Mouse (Mus musculus): ENCODE data around the gene Tnrc6a. TPM values are rescaled to one million over a fixed set of nuclear protein-coding genes. Genes with fewer than 3 reads are reported as not detected.

Tnrc6a gene
- total and polyA plus RNA-seq, 3 experiments = 16.3 to 62.0 (median 20.1) TPM

GRCm38 (mm10) chr7:123214365-123215075 is 90.8 kb downstream of the Tnrc6a start, which contains the start of gene Slc5a11:
Gene Slc5a11, plus strand, starts transcription at chr7:123214780.
- dilution Hi-C loops (cut with MboI; ENCODE audit: extremely low pct_ligation_motif_present, extremely low pct_unique_long_range_greater_than_20kb, low sequenced_read_pairs) (no loop called here), in situ Hi-C loops (cut with MboI; ENCODE audit: low pct_ligation_motif_present, low pct_unique_long_range_greater_than_20kb, low sequenced_read_pairs) (no loop called here)
- Histone ChIP-seq H3K79me2 (replicated peaks; ENCODE audit: control insufficient read depth, extremely low read depth, insufficient read depth, poor library complexity, severe bottlenecking) (no peaks in the 10 kb centered on the region), H3K9ac (ENCODE audit: insufficient read depth, low read depth) (no peak within 1 kb of the TSS), H3K27me3 (replicated peaks) (peaks cover 21% of the 10 kb centered on the region), H3K27ac (ENCODE audit: insufficient read depth, low read depth) (no peak within 1 kb of the TSS), H3K4me3 (replicated peaks in 1 of 3; ENCODE audit: low read depth in 2 of 3, low read length in 2 of 3, poor library complexity in 1 of 3) (no peak within 1 kb of the TSS), H3K4me2 (ENCODE audit: insufficient read depth, low read depth, poor library complexity, severe bottlenecking) (no peak within 1 kb of the TSS), H3K9me3 (replicated peaks; ENCODE audit: low read length) (no peaks in the 10 kb centered on the region), H3K36me3 (replicated peaks in 1 of 2; ENCODE audit: control insufficient read depth in 1 of 2, insufficient read depth in 1 of 2, low read length in 1 of 2) (no peaks in the 10 kb centered on the region), H3K4me1 (ENCODE audit: control insufficient read depth in 1 of 2, insufficient read depth in 2 of 2) (peaks cover 0 to 7% of the 10 kb centered on the region in 2 experiments; a peak in 2 of 4 replicates)
- no peak for TF ChIP-seq CTCF (conservative IDR thresholded peaks at IDR 0.05 in 1 of 2, IDR thresholded peaks at IDR 0.05 in 1 of 2; ENCODE audit: low read depth in 2 of 2, low read length in 2 of 2)
- no peak for TF ChIP-seq SMC3 (IDR thresholded peaks at IDR 0.05; ENCODE audit: low read depth, low read length)
- TF ChIP-seq MEF2A (IDR thresholded peaks at IDR 0.05; ENCODE audit: borderline replicate concordance, low read depth, low read length) = no peak
- no peak for TF ChIP-seq KAT2A (IDR thresholded peaks at IDR 0.05; ENCODE audit: insufficient replicate concordance, low read length)
- no peak for TF ChIP-seq USF1 (IDR thresholded peaks at IDR 0.05; ENCODE audit: low read depth, low read length)
- no peak for TF ChIP-seq TBP (conservative IDR thresholded peaks at IDR 0.05; ENCODE audit: low read depth, low read length)
- no peak for TF ChIP-seq NELFE (IDR thresholded peaks at IDR 0.05; ENCODE audit: low read depth, low read length)
- no peak for TF ChIP-seq CHD1 (IDR thresholded peaks at IDR 0.05; ENCODE audit: low read depth, low read length)
- no peak for TF ChIP-seq RAD21 (IDR thresholded peaks at IDR 0.05; ENCODE audit: low read depth, low read length)
- no peak for TF ChIP-seq MAZ (IDR thresholded peaks at IDR 0.05; ENCODE audit: low read depth, low read length)
- no peak for TF ChIP-seq POLR2AphosphoS2 (IDR thresholded peaks at IDR 0.05; ENCODE audit: low read depth, low read length)
- TF ChIP-seq CHD2 (IDR thresholded peaks at IDR 0.05; ENCODE audit: low read length) = no peak
- no peak for TF ChIP-seq E2F4 (IDR thresholded peaks at IDR 0.05; ENCODE audit: insufficient replicate concordance, low read depth, low read length)
- TF ChIP-seq ETS1 (conservative IDR thresholded peaks at IDR 0.05; ENCODE audit: low read depth, low read length) = no peak
- DNase-seq (ENCODE audit: extremely low read depth) = no peak

GRCm38 (mm10) chr7:123215138-123215537 is 91.5 kb downstream of the Tnrc6a start:
- TF ChIP-seq POLR2AphosphoS2 (IDR thresholded peaks at IDR 0.05; ENCODE audit: low read depth, low read length) (no peak), HCFC1 (IDR thresholded peaks at IDR 0.05; ENCODE audit: low read depth, low read length) (no peak), BHLHE40 (IDR thresholded peaks at IDR 0.05; ENCODE audit: low read depth, low read length) (no peak), KAT2A (IDR thresholded peaks at IDR 0.05; ENCODE audit: insufficient replicate concordance, low read length) (no peak), IRF4 (IDR thresholded peaks at IDR 0.05; ENCODE audit: low read depth, low read length) (no peak), EP300 (IDR thresholded peaks at IDR 0.05; ENCODE audit: low read length) (no peak), CHD2 (IDR thresholded peaks at IDR 0.05; ENCODE audit: low read length) (no peak), TBP (conservative IDR thresholded peaks at IDR 0.05; ENCODE audit: low read depth, low read length) (no peak), MAX (IDR thresholded peaks at IDR 0.05; ENCODE audit: low read length) (no peak), ZNF384 (IDR thresholded peaks at IDR 0.05; ENCODE audit: low read depth, low read length) (no peak)
- Histone ChIP-seq H3K9me3 (replicated peaks; ENCODE audit: low read length) (no peaks in the 10 kb centered on the region), H3K27ac (ENCODE audit: insufficient read depth, low read depth) (no peak overlapping the region), H3K4me3 (replicated peaks in 1 of 3; ENCODE audit: low read depth in 2 of 3, low read length in 2 of 3, poor library complexity in 1 of 3) (no peak overlapping the region), H3K36me3 (replicated peaks in 1 of 2; ENCODE audit: control insufficient read depth in 1 of 2, insufficient read depth in 1 of 2, low read length in 1 of 2) (no peaks in the 10 kb centered on the region), H3K9ac (ENCODE audit: insufficient read depth, low read depth) (no peak overlapping the region), H3K4me2 (ENCODE audit: insufficient read depth, low read depth, poor library complexity, severe bottlenecking) (no peak overlapping the region), H3K27me3 (replicated peaks) (peaks cover 21% of the 10 kb centered on the region), H3K4me1 (ENCODE audit: control insufficient read depth in 1 of 2, insufficient read depth in 2 of 2) (peaks cover 0 to 7% of the 10 kb centered on the region in 2 experiments; a peak in 2 of 4 replicates), H3K79me2 (replicated peaks; ENCODE audit: control insufficient read depth, extremely low read depth, insufficient read depth, poor library complexity, severe bottlenecking) (no peaks in the 10 kb centered on the region)
- in situ Hi-C loops (cut with MboI; ENCODE audit: low pct_ligation_motif_present, low pct_unique_long_range_greater_than_20kb, low sequenced_read_pairs) (no loop called here), dilution Hi-C loops (cut with MboI; ENCODE audit: extremely low pct_ligation_motif_present, extremely low pct_unique_long_range_greater_than_20kb, low sequenced_read_pairs) (no loop called here)
- no peak for DNase-seq (ENCODE audit: extremely low read depth)
